Mouse (Mus musculus) CH12.LX (cell line): ENCODE results near the gene Trnt1. TPM values are rescaled to one million over a fixed set of nuclear protein-coding genes. Genes with fewer than 3 reads are reported as not detected.

ENCODE experiments used
- DNase-seq: peaks from one replicate; pipeline ENCODE4 v3.0.0-alpha.2; 2013; ENCODE audit errors: extremely low read depth
- H3K27ac ChIP-seq: 2 replicates; pipeline ENCODE4 v1.5.1; 2012; ENCODE audit warnings: low read depth, mild to moderate bottlenecking, control low read depth, moderate library complexity; ENCODE audit not compliant: insufficient read depth
- H3K27me3 ChIP-seq: replicated peaks from 2 replicates; pipeline ENCODE3; 2012; ENCODE audit warnings: inconsistent platforms
- H3K36me3 ChIP-seq, 2 experiments: replicated peaks in 1 of 2; 2 replicates each; pipeline versions ENCODE3 to v1.6.1; 2012; ENCODE audit warnings: inconsistent platforms in 1 of 2, low read length in 1 of 2, mild to moderate bottlenecking in 1 of 2, mixed read lengths in 1 of 2, moderate library complexity in 1 of 2; ENCODE audit not compliant: control insufficient read depth in 1 of 2, insufficient read depth in 1 of 2
- H3K4me1 ChIP-seq, 2 experiments: 2 replicates each; pipeline ENCODE4 v1.6.1; 2012; ENCODE audit warnings: inconsistent platforms in 1 of 2, moderate library complexity in 1 of 2; ENCODE audit not compliant: insufficient read depth in 2 of 2, control insufficient read depth in 1 of 2
- H3K4me2 ChIP-seq: 2 replicates; pipeline ENCODE4 v1.6.1; 2012; ENCODE audit warnings: low read depth, mild to moderate bottlenecking, control low read depth; ENCODE audit not compliant: poor library complexity, insufficient read depth, severe bottlenecking
- H3K4me3 ChIP-seq, 3 experiments: fragments of 150-350 bp in 1 of 3; sonication (generic) in 1 of 3; replicated peaks in 1 of 3; 2 replicates each; pipeline versions ENCODE3 to v1.5.1; 2011 to 2012; ENCODE audit warnings: low read depth in 2 of 3, low read length in 2 of 3, mild to moderate bottlenecking in 2 of 3, moderate library complexity in 2 of 3, control low read depth in 1 of 3, improper control_type of control experiment in 1 of 3, inconsistent platforms in 1 of 3, mixed read lengths in 1 of 3; ENCODE audit not compliant: poor library complexity in 1 of 3
- H3K79me2 ChIP-seq: replicated peaks from 2 replicates; pipeline ENCODE4 v1.6.1; 2012; ENCODE audit warnings: mild to moderate bottlenecking, moderate library complexity; ENCODE audit not compliant: control insufficient read depth, poor library complexity, insufficient read depth, severe bottlenecking; ENCODE audit errors: extremely low read depth
- H3K9ac ChIP-seq: 2 replicates; pipeline ENCODE4 v1.6.1; 2012; ENCODE audit warnings: low read depth, mild to moderate bottlenecking, control low read depth, moderate library complexity; ENCODE audit not compliant: insufficient read depth
- H3K9me3 ChIP-seq: replicated peaks from 2 replicates; pipeline ENCODE3; 2012; ENCODE audit warnings: low read length, inconsistent platforms, mixed read lengths
- BHLHE40 ChIP-seq: IDR thresholded peaks from 2 replicates; pipeline ENCODE4 v1.6.1; 2011; ENCODE audit warnings: mild to moderate bottlenecking, low read depth, low read length, improper control_type of control experiment
- EP300 ChIP-seq: IDR thresholded peaks from 2 replicates; pipeline ENCODE4 v1.6.1; 2011; ENCODE audit warnings: low read length, improper control_type of control experiment
- ETS1 ChIP-seq: conservative IDR thresholded peaks from 2 replicates; pipeline ENCODE4 v1.6.1; 2012; ENCODE audit warnings: low read depth, mild to moderate bottlenecking, inconsistent platforms, low read length, improper control_type of control experiment, moderate library complexity
- GABPA ChIP-seq: IDR thresholded peaks from 2 replicates; pipeline ENCODE4 v1.6.1; 2012; ENCODE audit warnings: low read depth, low read length, improper control_type of control experiment, inconsistent platforms; ENCODE audit not compliant: insufficient replicate concordance
- MAX ChIP-seq: IDR thresholded peaks from 2 replicates; pipeline ENCODE4 v1.6.1; 2011; ENCODE audit warnings: low read length, improper control_type of control experiment
- MAZ ChIP-seq: IDR thresholded peaks from 2 replicates; pipeline ENCODE4 v1.6.1; 2012; ENCODE audit warnings: low read depth, mild to moderate bottlenecking, inconsistent platforms, low read length, improper control_type of control experiment, moderate library complexity
- MXI1 ChIP-seq: IDR thresholded peaks from 2 replicates; pipeline ENCODE4 v1.6.1; 2011; ENCODE audit warnings: mild to moderate bottlenecking, low read depth, low read length, improper control_type of control experiment
- NRF1 ChIP-seq: IDR thresholded peaks from 2 replicates; pipeline ENCODE4 v1.6.1; 2014; ENCODE audit warnings: low read depth, mild to moderate bottlenecking, inconsistent platforms, low read length, improper control_type of control experiment, moderate library complexity
- PAX5 ChIP-seq: IDR thresholded peaks from 2 replicates; pipeline ENCODE4 v1.6.1; 2012; ENCODE audit warnings: low read length, inconsistent platforms, mixed read lengths
- POLR2A ChIP-seq: IDR thresholded peaks from 2 replicates; pipeline ENCODE4 v1.6.1; 2011; ENCODE audit warnings: low read depth, mild to moderate bottlenecking, improper control_type of control experiment, low read length
- SIN3A ChIP-seq: IDR thresholded peaks from 2 replicates; pipeline ENCODE4 v1.6.1; 2012; ENCODE audit warnings: low read length, improper control_type of control experiment, inconsistent platforms
- TCF12 ChIP-seq: IDR thresholded peaks from 2 replicates; pipeline ENCODE4 v1.6.1; 2014; ENCODE audit warnings: low read depth, mild to moderate bottlenecking, inconsistent platforms, low read length, improper control_type of control experiment
- ZNF384 ChIP-seq: IDR thresholded peaks from 2 replicates; pipeline ENCODE4 v1.6.1; 2012; ENCODE audit warnings: low read depth, low read length, improper control_type of control experiment, inconsistent platforms
- dilution Hi-C: fragments of 300-500 bp; cut with MboI; formaldehyde crosslinking; loops from 2 replicates; pipeline ENCODE4 v1.14.3; 2020; ENCODE audit warnings: low sequenced_read_pairs; ENCODE audit not compliant: extremely low pct_unique_long_range_greater_than_20kb, extremely low pct_ligation_motif_present
- in situ Hi-C: fragments of 300-500 bp; cut with MboI; formaldehyde crosslinking; loops from 3 replicates; pipeline ENCODE4 v1.14.3; 2019; ENCODE audit warnings: low sequenced_read_pairs, low pct_ligation_motif_present, low pct_unique_long_range_greater_than_20kb, mixed read lengths
- polyA plus RNA-seq: library from polyadenylated mRNA; unstranded; fragments of >175 nt; gene quantifications from 2 replicates; pipeline ENCODE4 v1.2.1, GENCODE M21; 2012; ENCODE audit warnings: low read depth; ENCODE audit not compliant: insufficient read length
- total RNA-seq, 2 experiments: library from RNA; depleted of rRNA; stranded (reverse); fragments of 300-350 nt in 1 of 2; fragments of >200 nt in 1 of 2; gene quantifications; 2 replicates each; pipeline ENCODE4 v1.2.3; 2012 to 2014

The Trnt1 gene
- total and polyA plus RNA-seq, 3 experiments: 106 to 239 (median 159) TPM

- in situ Hi-C loops: loop anchor here (5.0 kb wide), 1 partner anchor 130 kb away; no protein-coding TSS in a partner anchor
Observed at GRCm38 (mm10) chr6:106792486-106792885, 23.6 kb downstream of the Trnt1 start.

GRCm38 (mm10) chr6:106793088-106793487, 24.2 kb downstream of the Trnt1 start:
- Histone ChIP-seq H3K4me2 (peak overlapping the region; percentile 35), H3K9ac (peak overlapping the region; percentile 86), H3K9me3 (peaks cover 4% of the 10 kb centered on the region), H3K36me3 (peaks cover 13 to 31% of the 10 kb centered on the region in 2 experiments), H3K27ac (peak overlapping the region; percentile 83), H3K4me3 (peak overlapping the region; percentile 60 to 74 (median 61)), H3K4me1 (peaks cover 3 to 60% of the 10 kb centered on the region in 2 experiments; a peak in 3 of 4 replicates), H3K79me2 (peaks cover 31% of the 10 kb centered on the region), H3K27me3 (no peaks in the 10 kb centered on the region)
- in situ Hi-C loops (loop anchor here (5.0 kb wide), 1 partner anchor 131 kb away; no protein-coding TSS in a partner anchor), dilution Hi-C loops (no loop called here)
- no peak for DNase-seq
- TF ChIP-seq MAZ (no peak), POLR2A (no peak), BHLHE40 (peak; percentile 25; the same call in 1 of the 2 replicates), NRF1 (no peak), ETS1 (0 out of 2 replicates have a peak, but pooled peaks have one; percentile 13), GABPA (peak; percentile 28; the same call in 1 of the 2 replicates), ZNF384 (no peak), MAX (no peak; the same call in 1 of the 2 replicates)

More at GRCm38 (mm10) chr6:106792486-106792885, 23.6 kb downstream of the Trnt1 start:
- peak overlapping the region; percentile 40; the same call in 1 of the 2 replicates for H3K9ac ChIP-seq
- TF ChIP-seq ZNF384 (no peak), PAX5 (no peak), MXI1 (peak; percentile 77; the same call in 1 of the 2 replicates), SIN3A (peak; percentile 36; the same call in 1 of the 2 replicates), ETS1 (peak; percentile 63), MAX (peak; percentile 62; the same call in 1 of the 2 replicates), EP300 (peak; percentile 68; the same call in 1 of the 2 replicates)
- peak overlapping the region; percentile 35 for H3K4me2 ChIP-seq
- DNase-seq: peak; percentile 60
- peak overlapping the region in 1 of 3 experiments; percentile 74 for H3K4me3 ChIP-seq
- H3K36me3 ChIP-seq: peaks cover 14 to 37% of the 10 kb centered on the region in 2 experiments
- no peaks in the 10 kb centered on the region for H3K27me3 ChIP-seq
- peaks cover 32% of the 10 kb centered on the region for H3K79me2 ChIP-seq
- peaks cover 3 to 58% of the 10 kb centered on the region in 2 experiments; a peak in 3 of 4 replicates for H3K4me1 ChIP-seq
- peak overlapping the region; percentile 83 for H3K27ac ChIP-seq
- peaks cover 4% of the 10 kb centered on the region for H3K9me3 ChIP-seq
- dilution Hi-C loops: no loop called here

GRCm38 (mm10) chr6:106793621-106794020, 24.7 kb downstream of the Trnt1 start:
- Histone ChIP-seq H3K36me3 (peaks cover 9 to 25% of the 10 kb centered on the region in 2 experiments), H3K4me2 (peak overlapping the region; percentile 35), H3K4me1 (peaks cover 3 to 65% of the 10 kb centered on the region in 2 experiments; a peak in 3 of 4 replicates), H3K9me3 (no peaks in the 10 kb centered on the region), H3K27ac (peak overlapping the region; percentile 83), H3K9ac (peak overlapping the region; percentile 86), H3K27me3 (no peaks in the 10 kb centered on the region), H3K79me2 (peaks cover 29% of the 10 kb centered on the region), H3K4me3 (peak overlapping the region; percentile 60 to 74 (median 61))
- in situ Hi-C loops (loop anchor here (5.0 kb wide), 1 partner anchor 131 kb away; no protein-coding TSS in a partner anchor), dilution Hi-C loops (no loop called here)
- peak; percentile 59; the same call in 1 of the 2 replicates for TF ChIP-seq NRF1
- TF ChIP-seq MAX: 0 out of 2 replicates have a peak, but pooled peaks have one; percentile 7
- no peak for TF ChIP-seq TCF12
- no peak for DNase-seq
